Mouse (Mus musculus) E14TG2a.4 (cell line): Measurements from ENCODE around the gene Enpp4.

Experiments used
- CTCF ChIP-seq: conservative IDR thresholded peaks from 2 replicates; pipeline ENCODE4 v1.5.1; 2014; ENCODE audit warnings: low read length
- POU5F1 ChIP-seq: IDR thresholded peaks from 2 replicates; pipeline ENCODE4 v1.6.1; 2014; ENCODE audit warnings: low read length, borderline replicate concordance

- TF ChIP-seq CTCF: no peak
- TF ChIP-seq POU5F1: no peak
Measured at GRCm38 (mm10) chr17:44053427-44053826, 52.2 kb downstream of the Enpp4 start.
